10 mouse cellular contexts compared by ENCODE assay signal in genomic region chr7:127020031-127020430, GRCm38 (mm10). TPM values are rescaled to one million over a fixed set of nuclear protein-coding genes. Genes with fewer than 3 reads are reported as not detected.
DNase-seq lines count a peak whose midpoint lies in the region; ATAC-seq and TF ChIP-seq lines count a peak whose summit lies in the region.
"Had no signal": no experiment of that assay in that cellular context is flagged by ENCODE, and none has a peak within 500 bp of the region (broad histone marks: within the 10 kb centered on the region; RNA-seq: fewer than 3 reads in every experiment).

No protein-coding gene starts in this region.

- H3K79me2 ChIP-seq in heart, adult 2 months (replicated peaks; ENCODE audit: control insufficient read depth, insufficient read depth, low read length), result no peaks in the 10 kb centered on the region; the same call in 1 of the 2 replicates

- peaks cover 6% of the 10 kb centered on the region for H3K36me3 ChIP-seq in heart, adult 2 months (ENCODE audit: control insufficient read depth, insufficient read depth, low read length)
- H3K36me3 ChIP-seq in heart, embryonic 16.5 days (ENCODE audit: control insufficient read depth, insufficient read depth), result peaks cover 25% of the 10 kb centered on the region
- H3K36me3 ChIP-seq in midbrain, embryonic 11.5 days (ENCODE audit: control insufficient read depth, insufficient read depth, low read length), result peaks cover 16% of the 10 kb centered on the region

- peak overlapping the region; percentile 93 for H3K4me2 ChIP-seq in heart, embryonic 16.5 days (ENCODE audit: low read depth, low read length)
- peak overlapping the region; percentile 86 for H3K4me2 ChIP-seq in midbrain, embryonic 11.5 days

- H3K9me3 ChIP-seq in heart, embryonic 16.5 days (replicated peaks; ENCODE audit: control insufficient read depth, low read length), result no peaks in the 10 kb centered on the region
- no peaks in the 10 kb centered on the region for H3K9me3 ChIP-seq in midbrain, embryonic 11.5 days (ENCODE audit: control insufficient read depth, low read length)

- 73% methylated on average over 3 of the region's 3 CpGs for WGBS in heart, adult 2 months
- WGBS in heart, embryonic 16.5 days, result 70% methylated on average over 3 of the region's 3 CpGs
- 55% methylated on average over 3 of the region's 3 CpGs for WGBS in midbrain, embryonic 11.5 days

- intact Hi-C loops in heart, adult 2 months (cut with DNase I), result no loop called here

- peak overlapping the region; percentile 36; the same call in 1 of the 2 replicates for H3K27ac ChIP-seq in heart, adult 2 months
- H3K27ac ChIP-seq in heart, embryonic 16.5 days (ENCODE audit: low read length), result peak overlapping the region; percentile 65
- H3K27ac ChIP-seq in midbrain, embryonic 11.5 days (ENCODE audit: low read depth, low read length), result no peak overlapping the region

- no peak for TF ChIP-seq EP300 in heart, adult 2 months (IDR thresholded peaks at IDR 0.05; ENCODE audit: insufficient read depth, low read depth, low read length)

- no peak for TF ChIP-seq CTCF in heart, adult 2 months (IDR thresholded peaks at IDR 0.05)

- DNase-seq in heart, adult 2 months, result no peak
- DNase-seq in heart, adult 8-10 months (ENCODE audit: low spot score), result no peak
- peak; percentile 75 for DNase-seq in cerebellum, adult 9-10 months
- no peak for DNase-seq in midbrain, embryonic 11.5 days (ENCODE audit: low spot score, missing footprints)
- no peak for DNase-seq in Muller cell, postnatal 12 days (ENCODE audit: inconsistent ontology term)
- DNase-seq in urinary bladder, postnatal 36 days (ENCODE audit: low spot score in 2 of 2), result no peak
- DNase-seq: gastrocnemius, postnatal 25 days had no signal

- no peak for ATAC-seq in heart, embryonic 16.5 days (replicated peaks; ENCODE audit: extremely low read depth, insufficient read depth, low FRiP score)
- no peak for ATAC-seq in midbrain, embryonic 11.5 days (ENCODE audit: low FRiP score)
- no peak for ATAC-seq in CD4-positive, CD25-positive, alpha-beta regulatory T cell, adult 4 months

- TF ChIP-seq POLR2A in heart, adult 2 months (IDR thresholded peaks at IDR 0.05; ENCODE audit: insufficient read depth, low read depth, low read length), result no peak

- no peak overlapping the region for H3K9ac ChIP-seq in heart, adult 2 months (ENCODE audit: low read depth, low read length)
- H3K9ac ChIP-seq in heart, embryonic 16.5 days (ENCODE audit: low read length), result peak overlapping the region; percentile 79
- peak overlapping the region; percentile 79 for H3K9ac ChIP-seq in midbrain, embryonic 11.5 days (ENCODE audit: low read length)

- H3K4me1 ChIP-seq in heart, adult 2 months (ENCODE audit: control insufficient read depth, insufficient read depth, low read length), result peaks cover 13% of the 10 kb centered on the region
- peaks cover 60% of the 10 kb centered on the region for H3K4me1 ChIP-seq in heart, embryonic 16.5 days (ENCODE audit: control insufficient read depth, insufficient read depth, low read length)
- H3K4me1 ChIP-seq in midbrain, embryonic 11.5 days (ENCODE audit: control insufficient read depth, insufficient read depth, low read length), result peaks cover 64% of the 10 kb centered on the region

- H3K4me3 ChIP-seq in heart, adult 2 months, result no peak overlapping the region
- H3K4me3 ChIP-seq in heart, embryonic 16.5 days (ENCODE audit: low read length), result peak overlapping the region; percentile 58
- peak overlapping the region; percentile 44; the same call in 1 of the 2 replicates for H3K4me3 ChIP-seq in midbrain, embryonic 11.5 days (ENCODE audit: low read depth, low read length)

- no peaks in the 10 kb centered on the region for H3K27me3 ChIP-seq in heart, adult 2 months (ENCODE audit: control insufficient read depth, insufficient read depth, low read length)
- no peaks in the 10 kb centered on the region for H3K27me3 ChIP-seq in heart, embryonic 16.5 days (ENCODE audit: control insufficient read depth, insufficient read depth, low read length)
- H3K27me3 ChIP-seq in midbrain, embryonic 11.5 days (ENCODE audit: control insufficient read depth, insufficient read depth, low read length), result no peaks in the 10 kb centered on the region

RNA-seq across cellular contexts. Expression of gene Gm42742, which starts 0.9 kb away (rescaled TPM):
- total RNA-seq in heart, adult 2 months (2021), result 10 to 100 TPM; 15.9 to 25.8 TPM
- polyA plus RNA-seq in heart, adult 2 months (2012; rRNA removed), result 21.7 and 24.3 TPM in 2 replicates
- 10 to 100 TPM; 28.1 to 33.3 (median 31.4) TPM for total RNA-seq in heart, adult 8-10 months (2022)
- 15.4 and 38.5 TPM in 2 replicates for polyA plus RNA-seq in heart, embryonic 16.5 days (2015; fragmentation: Nextera tagmentation; extraction: Ambion mirVana)
- polyA plus RNA-seq in midbrain, embryonic 11.5 days (2014; fragmentation: Nextera tagmentation; extraction: Ambion mirVana), result 58.8 and 68.8 TPM in 2 replicates
- polyA plus RNA-seq in CD4-positive, CD25-positive, alpha-beta regulatory T cell, adult 4 months (2017; shearing (Covaris generic)), result 10 to 100 TPM; 12.5 to 49.1 TPM

RNA-seq across cellular contexts. Expression of gene Prrt2, which starts 1.0 kb away (rescaled TPM):
- under 1 TPM; 0.63 to 0.77 TPM for total RNA-seq in heart, adult 2 months (2021)
- polyA plus RNA-seq in heart, adult 2 months (2012; rRNA removed), result 5.7 and 8.0 TPM in 2 replicates
- 1 to 10 TPM in 1 of 4 experiments, under 1 TPM in 1, not detected in 2; 0.87 to 1.1 TPM for total RNA-seq in heart, adult 8-10 months (2022)
- polyA plus RNA-seq in heart, embryonic 16.5 days (2015; fragmentation: Nextera tagmentation; extraction: Ambion mirVana), result 1.6 and 2.4 TPM in 2 replicates
- polyA plus RNA-seq in midbrain, embryonic 11.5 days (2014; fragmentation: Nextera tagmentation; extraction: Ambion mirVana), result 2.6 and 4.0 TPM in 2 replicates
- polyA plus RNA-seq in CD4-positive, CD25-positive, alpha-beta regulatory T cell, adult 4 months (2017; shearing (Covaris generic)), result 1 to 10 TPM; 2.6 to 3.3 TPM
- total RNA-seq: liver, adult 2 months had no signal

RNA-seq across cellular contexts. Expression of gene Pagr1a, which starts 2.9 kb away (rescaled TPM):
- 10 to 100 TPM; 12.8 to 21.4 TPM for total RNA-seq in heart, adult 2 months (2021)
- polyA plus RNA-seq in heart, adult 2 months (2012; rRNA removed), result 3.6 and 4.3 TPM in 2 replicates
- total RNA-seq in heart, adult 8-10 months (2022), result 10 to 100 TPM in 2 of 4 experiments, 1 to 10 TPM in 2; 8.3 to 22.2 (median 10.5) TPM
- polyA plus RNA-seq in heart, embryonic 16.5 days (2015; fragmentation: Nextera tagmentation; extraction: Ambion mirVana), result 61.0 and 78.5 TPM in 2 replicates
- polyA plus RNA-seq in midbrain, embryonic 11.5 days (2014; fragmentation: Nextera tagmentation; extraction: Ambion mirVana), result 59.0 and 70.6 TPM in 2 replicates
- 10 to 100 TPM; 49.2 to 70.1 TPM for polyA plus RNA-seq in CD4-positive, CD25-positive, alpha-beta regulatory T cell, adult 4 months (2017; shearing (Covaris generic))

RNA-seq across cellular contexts. Expression of gene Pagr1b, which starts 3.7 kb away (rescaled TPM):
- not detected for total RNA-seq in heart, adult 2 months (2021)
- not detected in 2 replicates for polyA plus RNA-seq in heart, adult 2 months (2012; rRNA removed)
- not detected for total RNA-seq in heart, adult 8-10 months (2022)
- 0.75 TPM in 1 of 2 replicates, not detected in the other for polyA plus RNA-seq in heart, embryonic 16.5 days (2015; fragmentation: Nextera tagmentation; extraction: Ambion mirVana)
- polyA plus RNA-seq in midbrain, embryonic 11.5 days (2014; fragmentation: Nextera tagmentation; extraction: Ambion mirVana), result not detected in 2 replicates
- polyA plus RNA-seq in CD4-positive, CD25-positive, alpha-beta regulatory T cell, adult 4 months (2017; shearing (Covaris generic)), result 1 to 10 TPM; 1.3 to 2.4 TPM
- total RNA-seq: gastrocnemius, postnatal 25 days had no signal

RNA-seq across cellular contexts. Expression of gene Mvp, which starts 5.6 kb away (rescaled TPM):
- 10 to 100 TPM; 50.4 to 59.1 TPM for total RNA-seq in heart, adult 2 months (2021)
- 48.8 and 50.7 TPM in 2 replicates for polyA plus RNA-seq in heart, adult 2 months (2012; rRNA removed)
- 10 to 100 TPM; 59.3 to 81.8 (median 73.5) TPM for total RNA-seq in heart, adult 8-10 months (2022)
- polyA plus RNA-seq in heart, embryonic 16.5 days (2015; fragmentation: Nextera tagmentation; extraction: Ambion mirVana), result 15.9 and 20.6 TPM in 2 replicates
- polyA plus RNA-seq in midbrain, embryonic 11.5 days (2014; fragmentation: Nextera tagmentation; extraction: Ambion mirVana), result 2.8 and 3.0 TPM in 2 replicates
- polyA plus RNA-seq in CD4-positive, CD25-positive, alpha-beta regulatory T cell, adult 4 months (2017; shearing (Covaris generic)), result 10 to 100 TPM; 13.7 to 20.9 TPM
